Mouse (Mus musculus): ENCODE measurements at regions not wholly inside any gene's neighbourhood (a gene's known extent, or its start where the extent isn't known, plus 50 kb on each side); places are given as distances from the start of the nearest gene placed in this dataset.

DNA sequence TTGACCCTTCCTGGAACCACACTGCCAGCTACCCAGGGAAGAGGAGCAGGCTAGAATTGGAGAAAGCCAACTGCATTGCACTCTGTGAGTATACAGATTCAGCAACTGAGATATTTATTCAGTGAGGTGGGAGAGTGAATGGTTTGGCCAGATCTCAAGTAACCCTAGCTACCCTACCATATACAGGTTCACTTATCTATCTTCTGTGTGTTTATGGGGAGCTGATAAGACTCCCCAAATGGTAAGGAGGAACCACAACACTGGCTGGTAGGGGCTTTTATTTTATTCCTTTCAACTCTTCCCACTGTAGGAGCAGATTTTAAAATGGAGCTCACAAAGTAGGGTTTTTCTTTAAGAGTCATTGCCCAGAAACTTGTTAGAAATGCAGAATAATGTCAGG is 62.9 kb downstream of the Arrdc3 start:
- DNase-seq (ENCODE audit: low spot score in 2 of 2) = no peak
- intact Hi-C loops (cut with DNase I) = no loop called here

DNA sequence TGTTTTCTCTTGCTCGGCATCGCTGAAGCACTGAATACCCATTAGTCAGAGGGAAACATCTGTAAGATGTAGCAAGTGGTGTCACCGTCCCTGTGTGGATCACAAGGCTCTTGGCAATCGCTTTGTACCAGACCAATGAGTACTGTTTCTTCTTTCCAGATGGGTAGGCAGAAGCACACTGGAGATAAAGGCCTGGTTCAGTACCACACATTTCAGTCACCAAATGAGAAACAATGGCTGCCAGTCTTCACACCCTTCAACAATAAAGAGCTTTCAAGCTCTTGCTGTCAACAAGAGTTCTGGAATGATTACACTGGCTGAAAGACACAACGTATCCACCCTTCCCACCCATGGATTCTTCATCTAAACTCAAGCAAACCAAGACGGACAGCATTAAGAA is 64.5 kb downstream of the Arrdc3 start:
- intact Hi-C loops (cut with DNase I) = no loop called here
- no peak for DNase-seq (ENCODE audit: low spot score in 2 of 2)

DNA sequence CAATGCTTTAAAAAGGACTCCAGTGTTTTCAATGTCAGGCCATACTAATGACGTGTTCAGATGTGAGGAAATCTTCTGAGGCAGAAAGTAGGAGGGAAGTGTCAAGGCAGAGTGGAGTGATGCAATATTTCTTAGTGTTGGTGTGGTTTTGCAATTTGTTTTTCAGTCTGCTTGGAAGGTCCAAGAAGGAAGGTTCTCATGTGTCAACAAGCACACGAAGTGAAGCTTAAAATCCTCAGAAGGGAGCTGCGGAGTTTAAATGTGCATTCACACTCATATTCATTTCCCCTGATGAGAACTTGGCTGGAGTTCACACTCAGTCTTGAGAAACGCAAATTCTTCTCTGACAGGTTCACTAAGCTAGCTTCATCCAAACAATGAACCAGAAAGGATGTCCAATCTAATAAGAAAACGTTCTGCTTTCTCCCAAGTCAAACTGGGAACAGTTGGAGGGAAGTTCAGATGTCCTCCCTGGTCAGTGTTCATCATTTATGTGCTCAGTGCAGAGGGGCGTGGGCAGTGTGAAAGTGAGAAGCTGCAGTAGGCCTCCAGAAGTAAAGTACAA is 66.0 kb downstream of the Arrdc3 start:
- intact Hi-C loops (cut with DNase I) = no loop called here
- DNase-seq (ENCODE audit: low spot score in 2 of 2) = no peak

DNA sequence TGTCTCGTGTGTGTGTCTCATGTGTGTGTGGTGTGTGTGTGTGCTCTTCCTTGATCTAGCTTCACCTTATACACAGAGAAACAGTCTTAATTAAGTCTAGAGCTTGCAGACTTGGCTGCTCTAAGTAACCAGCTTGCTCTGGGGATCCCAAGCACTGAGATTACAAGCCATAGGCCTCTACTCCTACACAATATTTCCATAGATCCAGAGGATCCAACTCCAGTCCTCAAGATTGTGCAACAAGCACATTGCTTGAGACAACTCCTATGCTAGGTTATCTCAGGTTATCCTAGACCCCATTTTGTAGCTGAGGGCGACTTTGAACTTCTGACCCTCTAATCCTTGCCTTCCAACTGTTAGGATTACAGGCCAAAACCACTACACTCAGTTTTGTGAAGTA is 67.1 kb downstream of the Arrdc3 start:
- intact Hi-C loops (cut with DNase I) = no loop called here
- DNase-seq (ENCODE audit: low spot score in 2 of 2) = no peak

DNA sequence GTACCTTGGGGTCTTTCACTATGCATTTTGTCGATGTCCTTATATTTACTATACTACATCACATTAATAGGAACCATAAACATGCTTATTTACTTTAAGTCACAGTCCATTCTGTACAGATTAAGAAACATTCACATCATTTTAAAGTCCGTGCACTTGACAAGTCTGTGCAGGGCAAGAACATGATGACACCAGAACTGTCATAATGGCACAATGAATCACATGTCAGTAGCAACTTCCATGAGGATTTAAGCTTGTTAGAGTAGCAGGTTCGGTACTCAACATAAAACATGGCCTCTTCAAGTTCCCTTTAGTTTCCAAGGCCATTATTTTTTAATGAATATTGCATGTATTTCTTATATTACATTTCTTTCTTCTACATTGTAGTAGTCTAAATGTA is 67.6 kb downstream of the Arrdc3 start:
- DNase-seq (ENCODE audit: low spot score in 2 of 2) = no peak
- intact Hi-C loops (cut with DNase I) = no loop called here

DNA sequence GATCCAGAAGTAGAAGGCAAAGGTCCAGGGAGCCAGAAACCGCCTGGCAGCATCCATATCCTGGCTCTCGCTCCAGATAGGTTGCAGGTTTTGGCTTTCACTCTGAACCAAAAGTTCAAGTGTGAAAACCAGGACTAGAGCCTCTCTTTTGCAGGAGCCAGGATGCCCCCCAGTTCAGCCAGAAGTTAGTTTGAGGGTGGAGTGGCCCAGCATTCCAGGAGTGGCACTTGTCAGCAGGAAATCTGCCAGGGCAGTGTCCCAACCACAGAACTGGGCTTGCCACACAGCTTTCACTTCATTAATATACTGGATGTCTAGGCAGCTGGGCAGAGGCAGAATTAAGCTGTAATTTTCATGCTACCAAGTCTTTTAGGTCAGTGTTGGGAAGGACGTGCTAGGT is 68.1 kb downstream of the Arrdc3 start:
- intact Hi-C loops (cut with DNase I) = no loop called here
- DNase-seq (ENCODE audit: low spot score in 2 of 2) = no peak

DNA sequence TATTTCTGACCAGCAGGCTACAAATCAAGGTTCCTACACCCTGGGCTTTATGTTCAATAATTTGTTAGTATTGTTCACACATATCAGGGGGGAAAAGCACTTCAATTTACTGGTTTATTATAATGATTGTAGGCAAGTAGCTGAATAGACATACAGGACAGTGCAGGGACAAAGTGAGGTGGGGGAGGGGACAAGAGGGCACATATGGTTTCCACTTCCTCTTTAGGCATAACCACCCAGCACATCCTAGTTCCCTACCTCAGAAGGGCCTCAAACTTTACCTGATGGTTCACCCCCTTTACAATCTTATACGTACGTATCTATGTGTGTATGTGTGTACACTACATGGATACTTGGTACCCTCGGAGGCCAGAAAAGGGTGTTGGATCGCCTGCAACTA is 69.7 kb downstream of the Arrdc3 start:
- no peak for DNase-seq (ENCODE audit: low spot score in 2 of 2)
- intact Hi-C loops (cut with DNase I) = no loop called here

DNA sequence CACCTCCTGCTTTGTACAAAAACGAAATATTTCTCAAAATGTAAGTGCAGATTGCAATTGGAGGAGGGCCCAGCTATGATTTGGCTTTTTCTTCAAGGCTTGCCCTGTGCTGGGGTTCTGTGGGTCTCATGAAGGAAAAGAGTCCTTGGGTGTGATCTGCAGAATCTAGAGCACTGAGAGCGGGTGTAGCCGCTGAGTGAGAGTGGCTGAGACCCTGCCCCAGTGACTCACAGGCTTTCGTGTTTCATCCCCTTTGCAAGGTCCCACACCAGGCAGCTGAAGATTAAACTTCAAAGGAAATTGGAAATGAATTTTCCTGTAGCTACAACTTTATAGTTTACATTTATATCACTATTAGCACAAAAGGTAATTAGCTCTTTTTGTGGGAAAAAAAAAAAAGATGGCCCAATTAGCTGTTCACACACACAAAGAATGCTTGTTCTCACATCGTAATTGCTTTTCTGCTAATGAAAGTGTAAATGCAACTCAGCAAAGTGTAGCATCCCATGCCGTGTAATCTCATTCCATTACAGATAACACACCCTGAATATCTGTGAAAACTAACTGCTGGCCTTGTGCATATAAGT is 71.0 kb downstream of the Arrdc3 start:
- intact Hi-C loops (cut with DNase I) = no loop called here
- no peak for DNase-seq (ENCODE audit: low spot score in 2 of 2)

DNA sequence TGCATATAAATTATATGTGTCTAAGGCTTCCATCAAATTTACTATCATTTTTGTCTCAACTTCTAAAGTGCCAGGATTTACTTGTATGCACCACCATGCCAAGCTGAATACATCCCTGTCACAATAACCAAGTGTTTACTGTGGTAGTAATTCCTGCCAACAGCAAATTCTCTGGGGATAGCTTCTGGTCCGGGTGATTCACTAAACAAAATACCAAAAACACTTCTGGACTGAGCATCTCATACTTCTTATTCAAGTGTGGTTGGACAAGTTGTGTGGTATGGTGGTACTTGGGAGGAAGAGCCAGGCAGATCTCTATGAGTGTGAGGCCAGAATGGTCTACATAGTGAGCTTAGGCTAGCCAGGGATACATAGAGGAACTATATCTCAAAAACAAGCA is 73.8 kb downstream of the Arrdc3 start:
- DNase-seq (ENCODE audit: low spot score in 2 of 2) = no peak
- intact Hi-C loops (cut with DNase I) = no loop called here

DNA sequence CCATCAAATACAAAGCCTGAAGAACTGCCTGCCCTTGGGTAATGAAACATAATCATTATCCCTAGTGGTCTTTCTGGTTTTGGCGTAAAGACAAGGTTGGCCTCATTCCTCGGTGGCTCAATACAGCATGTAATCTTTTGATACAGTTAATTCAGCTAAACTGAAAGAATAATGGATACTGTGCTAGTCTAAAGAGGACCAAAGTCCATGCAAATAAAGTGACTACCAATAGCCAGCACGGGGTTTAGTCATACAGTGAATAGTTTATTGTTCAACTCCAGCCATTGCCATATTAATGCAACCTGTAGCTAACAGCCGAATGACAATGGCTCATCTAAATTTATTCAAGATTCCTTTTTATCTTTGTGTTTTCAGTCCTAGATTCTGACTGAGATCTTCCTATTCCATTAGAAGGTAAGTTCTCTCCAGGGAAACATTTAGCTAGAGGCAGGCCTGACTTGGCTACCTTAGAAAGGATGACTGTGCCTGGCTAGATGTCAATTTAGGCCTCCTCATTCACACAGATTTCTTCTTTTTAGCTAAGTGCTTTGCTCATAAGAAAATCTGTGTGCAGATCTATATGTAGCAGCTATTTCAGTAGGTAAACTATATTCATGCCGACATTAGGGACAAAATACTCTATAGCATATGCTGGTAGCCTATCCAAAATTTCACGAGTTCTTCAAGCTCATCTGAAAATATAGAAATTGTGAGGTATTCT is 74.4 kb downstream of the Arrdc3 start:
- DNase-seq (ENCODE audit: low spot score in 2 of 2) = no peak
- intact Hi-C loops (cut with DNase I) = no loop called here

DNA sequence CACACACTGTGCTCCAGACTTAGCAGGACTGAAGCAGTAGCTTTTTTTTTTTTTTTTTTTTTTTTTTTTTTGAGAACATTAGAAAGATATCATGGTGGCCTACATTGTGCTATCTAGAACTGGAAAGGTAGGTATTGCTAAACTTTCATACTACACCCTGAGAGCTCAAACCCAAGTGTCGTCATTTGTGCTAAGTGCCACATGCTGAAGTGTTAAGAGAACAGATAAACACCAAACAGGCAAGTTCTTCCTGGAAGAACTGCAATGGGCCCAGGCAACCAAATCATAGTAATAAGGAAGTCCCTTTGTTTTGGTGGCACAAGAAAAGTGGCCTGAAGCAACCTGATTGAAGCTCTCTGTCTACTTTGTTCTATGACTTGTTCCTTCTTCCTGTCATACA is 76.6 kb downstream of the Arrdc3 start:
- intact Hi-C loops (cut with DNase I) = no loop called here
- no peak for DNase-seq (ENCODE audit: low spot score in 2 of 2)

DNA sequence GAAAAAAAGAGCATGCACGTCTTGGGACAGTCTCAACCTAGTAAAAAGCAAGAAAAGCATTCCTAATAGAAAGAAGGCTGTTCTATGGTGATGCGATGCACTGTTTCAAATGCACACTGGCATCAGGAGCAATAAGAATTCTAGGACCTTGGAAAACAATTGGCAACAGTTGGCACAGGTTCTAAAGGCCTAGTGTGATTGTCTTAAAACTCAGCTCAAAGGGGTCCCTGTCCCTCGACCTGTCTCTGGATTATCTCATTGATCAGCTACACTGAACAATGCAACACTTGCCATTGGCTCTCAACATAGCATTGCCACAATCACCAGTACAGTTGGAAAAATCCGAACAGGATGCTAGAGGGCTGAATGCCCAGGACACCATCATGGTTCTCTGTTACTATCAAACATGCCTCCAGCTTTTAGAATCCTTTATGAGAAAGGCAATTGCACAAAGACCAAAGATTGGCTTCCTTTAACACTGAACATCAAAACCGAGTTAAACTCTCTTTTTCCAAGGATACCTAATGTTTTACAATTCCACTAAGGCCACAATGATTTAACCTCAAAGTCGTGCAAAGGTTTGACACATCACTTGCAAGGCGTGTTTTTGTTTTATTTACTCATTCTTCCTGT is 78.9 kb downstream of the Arrdc3 start:
- no peak for DNase-seq (ENCODE audit: low spot score in 2 of 2)
- intact Hi-C loops (cut with DNase I) = loop anchor here (2.0 kb wide), 1 partner anchor 77 kb away; no protein-coding TSS in a partner anchor

DNA sequence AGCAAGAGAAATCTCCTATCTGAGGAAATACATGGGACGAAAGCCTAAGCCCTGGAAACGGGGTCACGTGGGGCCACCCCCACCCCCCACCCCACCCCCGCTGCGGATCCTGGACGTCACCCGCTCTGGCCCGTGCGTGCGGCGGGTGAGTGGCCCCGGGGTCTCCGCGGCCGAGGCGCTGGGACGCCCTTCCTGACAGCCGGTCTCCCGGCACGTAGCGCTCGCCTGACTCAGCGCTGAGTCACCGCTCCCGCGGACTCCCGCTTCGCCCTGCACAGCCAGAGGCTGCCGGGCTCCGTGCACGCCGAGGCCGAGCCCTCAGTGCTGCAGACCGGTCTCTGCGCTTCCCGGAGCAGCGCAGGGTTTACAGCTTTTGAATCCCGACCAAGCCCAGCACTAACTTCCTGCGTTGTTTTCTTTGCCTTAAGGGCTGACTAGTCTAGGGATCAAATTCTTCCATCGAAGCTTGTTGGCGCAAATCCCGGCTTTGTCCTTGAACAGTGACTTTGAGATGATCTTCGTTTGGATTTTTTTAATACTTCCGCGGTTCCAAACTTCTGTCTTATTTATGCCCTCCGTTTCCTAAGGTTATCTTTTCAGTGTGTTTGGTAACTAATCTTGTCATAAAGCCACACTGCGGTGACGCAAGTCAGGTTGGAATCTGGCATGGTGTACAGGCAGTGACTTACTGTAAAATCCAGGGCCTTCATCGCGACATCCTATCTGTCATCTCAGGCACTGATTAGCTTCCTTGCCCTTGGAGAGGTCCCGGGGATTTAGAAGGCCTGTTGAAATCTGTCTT is 79.8 kb downstream of the Arrdc3 start:
- intact Hi-C loops (cut with DNase I) = loop anchor here (2.0 kb wide), 1 partner anchor 78 kb away; no protein-coding TSS in a partner anchor
- peak; percentile 62 to 65 for DNase-seq (ENCODE audit: low spot score in 2 of 2)

DNA sequence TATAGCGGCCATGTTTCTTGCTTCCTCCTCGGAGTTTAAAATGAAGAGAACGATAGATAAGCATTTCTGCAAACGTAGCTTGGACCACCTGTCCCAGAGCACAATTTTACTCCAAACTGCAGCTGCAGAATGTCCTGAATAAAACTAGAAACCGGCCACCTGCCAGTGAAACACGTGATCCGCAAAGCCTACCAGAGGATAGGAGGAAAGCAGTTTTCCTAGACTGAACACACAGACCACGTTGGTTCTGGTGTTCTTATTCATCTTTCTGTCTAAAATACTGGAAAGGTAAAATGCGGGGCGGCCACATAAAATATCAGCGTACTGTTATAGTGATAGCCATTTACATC is 80.4 kb downstream of the Arrdc3 start:
- intact Hi-C loops (cut with DNase I) = loop anchor here (2.0 kb wide), 1 partner anchor 79 kb away; no protein-coding TSS in a partner anchor
- DNase-seq (ENCODE audit: low spot score in 2 of 2) = peak in 1 of 2 experiments; percentile 34

DNA sequence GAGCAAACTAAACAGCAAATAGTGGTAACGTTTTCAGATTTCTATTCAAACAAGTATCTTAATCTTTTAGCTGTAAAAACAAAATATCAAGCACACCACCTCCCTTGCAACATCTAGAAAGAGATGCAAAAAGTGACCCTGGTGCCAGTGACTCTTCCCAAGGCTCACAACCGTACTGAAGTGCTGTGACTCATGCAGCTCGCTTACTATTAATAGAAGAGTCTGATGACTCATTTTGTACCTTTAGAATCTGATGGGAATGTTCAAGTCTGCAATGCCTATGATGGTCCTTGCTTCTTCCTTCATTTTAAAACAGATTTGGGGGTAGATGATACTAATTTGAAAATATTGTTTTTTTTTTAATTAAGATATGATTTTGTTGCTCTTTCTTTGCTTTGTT is 88.5 kb downstream of the Arrdc3 start:
- intact Hi-C loops (cut with DNase I) = no loop called here
- DNase-seq (ENCODE audit: low spot score in 2 of 2) = no peak

DNA sequence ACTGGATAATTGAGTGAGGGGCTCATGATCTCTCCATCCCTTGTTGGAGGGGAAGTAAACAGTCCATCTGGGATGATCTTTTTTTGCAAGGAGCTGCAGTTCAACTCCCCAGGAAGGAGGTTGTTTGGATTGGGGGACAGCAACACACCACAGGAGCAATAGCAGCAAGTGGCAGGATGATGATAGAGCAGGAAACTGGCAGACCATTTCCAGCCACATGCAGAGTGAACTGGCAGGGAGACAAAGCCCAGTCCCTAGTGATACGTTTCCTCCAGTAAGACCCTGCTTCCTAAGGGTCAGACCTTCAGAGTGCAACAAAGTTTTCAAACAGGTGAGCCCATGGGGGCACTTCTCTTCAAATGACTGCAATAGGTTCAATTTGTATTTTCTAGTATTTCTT is 91.2 kb downstream of the Arrdc3 start:
- no peak for DNase-seq (ENCODE audit: low spot score in 2 of 2)
- intact Hi-C loops (cut with DNase I) = no loop called here

DNA sequence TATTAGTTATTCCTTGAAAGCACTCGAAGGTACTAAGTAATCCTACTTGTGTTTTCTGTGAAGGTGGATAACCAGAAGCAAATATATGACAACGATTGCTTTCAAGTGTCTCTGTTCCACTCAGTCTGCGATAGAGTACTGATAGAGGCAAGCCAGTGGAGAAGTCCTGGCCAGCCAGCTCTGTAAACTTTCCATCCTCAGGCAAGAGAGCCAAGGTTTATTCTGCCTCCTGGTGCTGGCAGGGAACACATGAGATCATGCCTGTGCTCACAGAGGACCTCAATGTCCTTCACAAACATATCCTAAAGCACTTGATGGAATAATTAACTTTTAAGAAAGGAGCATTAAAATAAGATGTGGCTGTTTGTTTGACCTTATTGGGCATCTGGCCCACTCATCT is 94.1 kb downstream of the Arrdc3 start:
- intact Hi-C loops (cut with DNase I) = no loop called here
- no peak for DNase-seq (ENCODE audit: low spot score in 2 of 2)

DNA sequence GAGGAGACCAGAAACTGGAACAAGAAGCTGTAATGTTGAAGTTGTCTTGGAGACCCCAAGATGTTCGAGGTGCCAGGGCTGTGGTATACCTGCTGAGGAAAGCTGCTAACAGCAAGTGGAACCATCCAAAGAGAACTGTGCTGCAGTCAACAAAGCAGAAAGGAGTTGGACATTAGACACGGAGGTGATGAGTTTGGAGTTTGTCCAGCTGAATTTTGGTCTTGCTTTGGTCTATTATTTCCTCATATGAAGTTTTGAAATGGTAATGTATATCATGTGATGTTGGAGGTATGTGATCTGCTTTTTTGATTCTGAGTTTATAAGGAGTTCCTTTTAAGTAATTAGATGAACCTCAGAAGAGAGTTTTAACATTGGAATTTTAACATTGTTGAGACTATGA is 98.0 kb downstream of the Arrdc3 start:
- intact Hi-C loops (cut with DNase I) = no loop called here
- DNase-seq (ENCODE audit: low spot score in 2 of 2) = no peak

DNA sequence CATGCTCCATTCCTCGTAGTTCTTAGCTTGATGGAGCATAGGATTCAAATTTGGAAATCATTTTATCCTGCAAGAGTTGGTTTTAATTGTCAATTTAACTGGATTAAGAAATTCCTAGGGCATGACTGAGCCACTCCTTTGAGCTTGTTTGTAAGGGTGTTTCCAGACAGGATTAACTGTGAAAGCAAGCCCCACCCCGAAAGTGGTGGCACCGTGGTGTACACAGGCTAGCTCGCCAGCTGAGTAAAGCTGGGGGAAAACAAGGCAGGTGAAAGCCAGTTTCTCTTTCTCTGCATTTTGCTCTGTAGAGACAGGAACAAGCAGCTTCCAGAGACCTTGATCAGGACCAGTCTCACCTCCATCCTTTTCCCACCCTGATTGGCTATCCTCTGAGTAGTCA is 103.5 kb downstream of the Arrdc3 start:
- intact Hi-C loops (cut with DNase I) = no loop called here
- DNase-seq (ENCODE audit: low spot score in 2 of 2) = no peak

DNA sequence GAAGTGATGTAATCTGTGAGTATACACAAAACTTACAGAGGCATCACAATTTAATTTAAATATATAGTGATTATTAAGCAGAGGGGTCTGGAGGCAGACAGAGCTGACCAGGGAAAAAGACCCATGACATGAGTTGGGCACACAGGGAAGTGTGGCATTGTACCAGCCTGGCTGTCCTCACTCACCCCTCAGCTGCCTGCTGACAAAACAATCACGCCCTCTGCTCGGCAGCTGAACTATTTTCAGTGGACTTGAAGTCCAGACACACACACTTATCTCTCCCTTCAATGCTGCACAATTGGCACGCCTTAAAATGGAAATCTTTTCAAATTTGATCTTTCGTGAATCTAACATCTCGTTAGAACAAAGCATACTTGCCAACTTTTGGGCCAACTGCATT is 106.6 kb downstream of the Arrdc3 start:
- intact Hi-C loops (cut with DNase I) = no loop called here
- DNase-seq (ENCODE audit: low spot score in 2 of 2) = no peak

Measured in left cerebral cortex, postnatal 36 days (tissue).